Mouse (Mus musculus): ENCODE data around the gene Nisch. TPM values are rescaled to one million over a fixed set of nuclear protein-coding genes. Genes with fewer than 3 reads are reported as not detected.

Gene Nisch
- polyA plus RNA-seq, 1 experiment from 2014 or later = 343 TPM

GRCm38 (mm10) chr14:31165991-31166630 is 50.6 kb downstream of the Nisch start:
- no peak overlapping the region for H3K4me3 ChIP-seq (replicated peaks; ENCODE audit: low read depth, low read length)
- ATAC-seq (ENCODE audit: low FRiP score, low TSS enrichment) (no peak), DNase-seq (no peak)
- H3K36me3 ChIP-seq (ENCODE audit: control insufficient read depth, insufficient read depth, low read length) = peaks cover 13% of the 10 kb centered on the region
- H3K27ac ChIP-seq (replicated peaks; ENCODE audit: low read depth, low read length) = no peak overlapping the region
- WGBS = 73% methylated on average over 10 of the region's 10 CpGs
- no peaks in the 10 kb centered on the region for H3K4me1 ChIP-seq (ENCODE audit: control insufficient read depth, insufficient read depth, low read length)
- no peak overlapping the region for H3K4me2 ChIP-seq (ENCODE audit: low read length)
- H3K9me3 ChIP-seq (ENCODE audit: control insufficient read depth, low read length) = no peaks in the 10 kb centered on the region
- 0 out of 2 replicates have a peak overlapping the region, but pooled peaks have one; percentile 7 for H3K9ac ChIP-seq (replicated peaks; ENCODE audit: low read length)
- no peaks in the 10 kb centered on the region for H3K27me3 ChIP-seq (ENCODE audit: control insufficient read depth, insufficient read depth, low read length)

GRCm38 (mm10) chr14:31165458-31165857 is 51.3 kb downstream of the Nisch start:
- Histone ChIP-seq H3K36me3 (ENCODE audit: control insufficient read depth, insufficient read depth, low read length) (peaks cover 6% of the 10 kb centered on the region), H3K4me1 (ENCODE audit: control insufficient read depth, insufficient read depth, low read length) (no peaks in the 10 kb centered on the region), H3K4me3 (replicated peaks; ENCODE audit: low read depth, low read length) (no peak overlapping the region), H3K27me3 (ENCODE audit: control insufficient read depth, insufficient read depth, low read length) (no peaks in the 10 kb centered on the region), H3K4me2 (ENCODE audit: low read length) (no peak overlapping the region), H3K9me3 (ENCODE audit: control insufficient read depth, low read length) (no peaks in the 10 kb centered on the region), H3K9ac (replicated peaks; ENCODE audit: low read length) (no peak overlapping the region), H3K27ac (replicated peaks; ENCODE audit: low read depth, low read length) (no peak overlapping the region)
- 51% methylated on average over 7 of the region's 7 CpGs for WGBS
- ATAC-seq (ENCODE audit: low FRiP score, low TSS enrichment) (no peak), DNase-seq (no peak)

GRCm38 (mm10) chr14:31165010-31165409 is 51.7 kb downstream of the Nisch start:
- no peak overlapping the region for H3K27ac ChIP-seq (replicated peaks; ENCODE audit: low read depth, low read length)
- peaks cover 2% of the 10 kb centered on the region for H3K36me3 ChIP-seq (ENCODE audit: control insufficient read depth, insufficient read depth, low read length)
- no peak overlapping the region for H3K4me2 ChIP-seq (ENCODE audit: low read length)
- no peak overlapping the region for H3K9ac ChIP-seq (replicated peaks; ENCODE audit: low read length)
- no peaks in the 10 kb centered on the region for H3K27me3 ChIP-seq (ENCODE audit: control insufficient read depth, insufficient read depth, low read length)
- H3K4me1 ChIP-seq (ENCODE audit: control insufficient read depth, insufficient read depth, low read length) = no peaks in the 10 kb centered on the region
- no peak for ATAC-seq (ENCODE audit: low FRiP score, low TSS enrichment)
- DNase-seq = no peak
- H3K4me3 ChIP-seq (replicated peaks; ENCODE audit: low read depth, low read length) = no peak overlapping the region
- no peaks in the 10 kb centered on the region for H3K9me3 ChIP-seq (ENCODE audit: control insufficient read depth, low read length)
- 79% methylated on average over 2 of the region's 2 CpGs for WGBS

GRCm38 (mm10) chr14:31164067-31164466 is 52.7 kb downstream of the Nisch start:
- no peak for DNase-seq

GRCm38 (mm10) chr14:31161638-31162037 is 55.1 kb downstream of the Nisch start:
- Histone ChIP-seq H3K27ac (replicated peaks; ENCODE audit: low read depth, low read length) (no peak overlapping the region), H3K4me3 (replicated peaks; ENCODE audit: low read depth, low read length) (no peak overlapping the region), H3K9ac (replicated peaks; ENCODE audit: low read length) (no peak overlapping the region), H3K27me3 (ENCODE audit: control insufficient read depth, insufficient read depth, low read length) (no peaks in the 10 kb centered on the region), H3K9me3 (ENCODE audit: control insufficient read depth, low read length) (no peaks in the 10 kb centered on the region), H3K4me1 (ENCODE audit: control insufficient read depth, insufficient read depth, low read length) (no peaks in the 10 kb centered on the region), H3K4me2 (ENCODE audit: low read length) (no peak overlapping the region), H3K36me3 (ENCODE audit: control insufficient read depth, insufficient read depth, low read length) (no peaks in the 10 kb centered on the region)
- 65% methylated on average over 10 of the region's 10 CpGs for WGBS
- no peak for DNase-seq
- ATAC-seq (ENCODE audit: low FRiP score, low TSS enrichment) = no peak

More at GRCm38 (mm10) chr14:31164067-31164466, 52.7 kb downstream of the Nisch start:
- H3K4me2 ChIP-seq (ENCODE audit: low read length) = no peak overlapping the region
- H3K9me3 ChIP-seq (ENCODE audit: control insufficient read depth, low read length) = no peaks in the 10 kb centered on the region
- 84% methylated on average over 8 of the region's 8 CpGs for WGBS
- no peak overlapping the region for H3K4me3 ChIP-seq (replicated peaks; ENCODE audit: low read depth, low read length)
- H3K9ac ChIP-seq (replicated peaks; ENCODE audit: low read length) = no peak overlapping the region
- no peaks in the 10 kb centered on the region for H3K27me3 ChIP-seq (ENCODE audit: control insufficient read depth, insufficient read depth, low read length)
- no peak for ATAC-seq (ENCODE audit: low FRiP score, low TSS enrichment)
- no peak overlapping the region for H3K27ac ChIP-seq (replicated peaks; ENCODE audit: low read depth, low read length)
- H3K36me3 ChIP-seq (ENCODE audit: control insufficient read depth, insufficient read depth, low read length) = no peaks in the 10 kb centered on the region
- H3K4me1 ChIP-seq (ENCODE audit: control insufficient read depth, insufficient read depth, low read length) = no peaks in the 10 kb centered on the region

- ATAC-seq (ENCODE audit: low FRiP score, low TSS enrichment) (no peak), DNase-seq (no peak)
- Histone ChIP-seq H3K4me3 (replicated peaks; ENCODE audit: low read depth, low read length) (no peak overlapping the region), H3K9me3 (ENCODE audit: control insufficient read depth, low read length) (no peaks in the 10 kb centered on the region), H3K9ac (replicated peaks; ENCODE audit: low read length) (no peak overlapping the region), H3K27me3 (ENCODE audit: control insufficient read depth, insufficient read depth, low read length) (no peaks in the 10 kb centered on the region), H3K4me1 (ENCODE audit: control insufficient read depth, insufficient read depth, low read length) (no peaks in the 10 kb centered on the region), H3K36me3 (ENCODE audit: control insufficient read depth, insufficient read depth, low read length) (no peaks in the 10 kb centered on the region), H3K4me2 (ENCODE audit: low read length) (no peak overlapping the region), H3K27ac (replicated peaks; ENCODE audit: low read depth, low read length) (no peak overlapping the region)
- 94% methylated on average over 7 of the region's 7 CpGs for WGBS
These were observed 55.6 kb downstream of the Nisch start for GRCm38 (mm10) chr14:31161191-31161590.

GRCm38 (mm10) chr14:31160196-31161150 is 56.3 kb downstream of the Nisch start:
- Histone ChIP-seq H3K4me2 (ENCODE audit: low read length) (no peak overlapping the region), H3K4me1 (ENCODE audit: control insufficient read depth, insufficient read depth, low read length) (no peaks in the 10 kb centered on the region), H3K36me3 (ENCODE audit: control insufficient read depth, insufficient read depth, low read length) (no peaks in the 10 kb centered on the region), H3K27me3 (ENCODE audit: control insufficient read depth, insufficient read depth, low read length) (no peaks in the 10 kb centered on the region), H3K9me3 (ENCODE audit: control insufficient read depth, low read length) (no peaks in the 10 kb centered on the region), H3K9ac (replicated peaks; ENCODE audit: low read length) (no peak overlapping the region), H3K4me3 (replicated peaks; ENCODE audit: low read depth, low read length) (no peak overlapping the region), H3K27ac (replicated peaks; ENCODE audit: low read depth, low read length) (no peak overlapping the region)
- no peak for DNase-seq
- ATAC-seq (ENCODE audit: low FRiP score, low TSS enrichment) = no peak
- 86% methylated on average over 27 of the region's 27 CpGs for WGBS

GRCm38 (mm10) chr14:31145694-31146093 is 71.1 kb downstream of the Nisch start:
- H3K4me3 ChIP-seq (replicated peaks; ENCODE audit: low read depth, low read length) = no peak overlapping the region
- H3K9me3 ChIP-seq (ENCODE audit: control insufficient read depth, low read length) = no peaks in the 10 kb centered on the region
- H3K4me2 ChIP-seq (ENCODE audit: low read length) = no peak overlapping the region
- ATAC-seq (ENCODE audit: low FRiP score, low TSS enrichment) (no peak), DNase-seq (no peak)
- H3K4me1 ChIP-seq (ENCODE audit: control insufficient read depth, insufficient read depth, low read length) = no peaks in the 10 kb centered on the region
- no peak overlapping the region for H3K9ac ChIP-seq (replicated peaks; ENCODE audit: low read length)
- peaks cover 16% of the 10 kb centered on the region for H3K36me3 ChIP-seq (ENCODE audit: control insufficient read depth, insufficient read depth, low read length)
- no peak overlapping the region for H3K27ac ChIP-seq (replicated peaks; ENCODE audit: low read depth, low read length)
- no peaks in the 10 kb centered on the region for H3K27me3 ChIP-seq (ENCODE audit: control insufficient read depth, insufficient read depth, low read length)
- WGBS = 95% methylated on average over 11 of the region's 11 CpGs
